Mouse (Mus musculus) stomach, postnatal 0 days (tissue): ENCODE measurements around the gene F2.

Experiments used
- CTCF ChIP-seq: IDR thresholded peaks from 2 replicates; pipeline ENCODE4 v1.5.1; 2016; ENCODE audit warnings: antibody characterized with exemption, low read depth, mild to moderate bottlenecking, moderate library complexity
- EP300 ChIP-seq: optimal IDR thresholded peaks from 2 replicates; pipeline ENCODE3; 2016; ENCODE audit warnings: antibody characterized with exemption

DNA sequence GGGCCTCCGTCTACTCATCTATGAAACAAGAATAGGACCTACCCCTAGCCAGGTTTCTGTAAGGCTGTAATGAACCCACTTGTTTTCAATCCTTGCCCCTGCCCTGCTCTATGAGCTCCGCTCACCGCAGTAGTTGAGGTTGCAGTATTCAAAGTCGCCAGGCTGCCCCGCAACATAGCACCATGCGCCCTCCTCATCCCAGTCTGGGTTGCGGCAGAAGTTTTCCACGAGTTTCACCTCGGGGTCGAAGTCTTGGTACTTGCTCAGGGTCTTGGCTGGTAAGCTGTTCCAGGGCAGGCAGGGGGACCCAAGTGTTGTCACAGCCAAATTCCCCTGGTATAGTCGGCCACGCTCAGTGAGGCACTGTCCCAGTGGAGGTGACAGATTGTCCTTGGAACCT lies 5.8 kb downstream of the F2 start:
- TF ChIP-seq CTCF (no peak), EP300 (no peak)
